Mouse (Mus musculus) cerebellum, postnatal 25 days (tissue): ENCODE results near the gene Lpcat1.

Experiments
- DNase-seq, 2 experiments: peaks; one replicate each; pipeline ENCODE4 v3.0.0; 2021; ENCODE audit warnings: mixed read lengths in 2 of 2

Lpcat1 gene

GRCm38 (mm10) chr13:73467034-73467420, at the start of gene Lpcat1:
Lpcat1 (plus strand) TSS chr13:73467197.
- DNase-seq: peak; percentile 94 to 97

DNA sequence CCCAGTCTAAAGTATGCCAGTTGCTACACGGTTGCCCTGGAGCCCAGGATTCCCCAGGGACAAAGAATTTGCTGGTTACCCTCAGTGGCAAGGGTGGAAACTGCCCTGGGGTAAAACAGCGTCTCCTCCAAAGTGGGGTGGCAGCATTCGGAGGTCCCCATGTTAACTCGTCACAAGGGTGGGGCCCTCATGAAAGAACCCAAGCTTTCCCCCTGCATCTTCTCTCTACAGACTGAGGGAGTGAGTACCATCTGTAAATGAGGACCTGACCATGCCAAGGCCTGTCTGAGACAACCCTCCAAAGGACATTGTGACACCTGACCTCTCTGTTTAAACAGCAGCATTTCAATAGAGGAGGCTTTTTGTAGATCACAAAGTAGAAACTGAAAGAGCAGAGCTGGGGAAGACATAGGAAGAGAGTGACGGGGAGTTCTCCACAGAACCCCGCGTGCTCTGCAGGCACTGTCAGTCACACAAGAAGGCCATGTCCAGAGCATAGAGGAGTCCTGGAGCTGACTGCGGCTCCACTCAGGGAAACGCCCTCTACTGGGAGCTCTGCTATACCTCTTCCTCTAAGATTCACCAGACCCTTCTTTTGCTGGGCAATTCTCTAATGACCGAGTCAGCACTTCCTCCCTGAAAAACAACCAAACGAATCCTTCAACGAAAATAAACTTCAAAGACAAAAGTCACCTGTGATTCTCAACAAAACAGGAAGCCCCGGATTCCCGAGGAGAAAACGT, 49.3 kb upstream of the Lpcat1 start:
- DNase-seq: peak in 1 of 2 experiments; percentile 27

DNA sequence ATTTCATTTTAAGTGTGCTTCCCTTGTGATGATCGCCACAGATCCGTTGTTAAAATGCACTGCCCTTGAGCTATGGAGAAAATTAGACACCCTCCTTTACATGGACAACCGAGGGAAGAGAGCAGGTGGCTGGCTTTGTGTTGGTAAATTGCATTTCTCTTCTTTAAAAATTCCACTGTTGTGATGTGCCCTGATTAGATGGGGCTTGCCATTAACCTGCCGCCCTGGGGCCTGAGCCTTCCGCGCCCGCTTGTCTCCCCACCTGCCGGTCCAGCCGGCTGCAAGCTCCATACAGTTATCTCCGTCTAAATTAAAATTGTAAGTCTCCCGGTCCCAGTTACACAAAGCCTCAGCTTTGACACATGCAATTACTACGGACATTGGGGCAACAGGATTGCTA, 48.7 kb upstream of the Lpcat1 start:
- peak in 1 of 2 experiments; percentile 22 for DNase-seq

DNA sequence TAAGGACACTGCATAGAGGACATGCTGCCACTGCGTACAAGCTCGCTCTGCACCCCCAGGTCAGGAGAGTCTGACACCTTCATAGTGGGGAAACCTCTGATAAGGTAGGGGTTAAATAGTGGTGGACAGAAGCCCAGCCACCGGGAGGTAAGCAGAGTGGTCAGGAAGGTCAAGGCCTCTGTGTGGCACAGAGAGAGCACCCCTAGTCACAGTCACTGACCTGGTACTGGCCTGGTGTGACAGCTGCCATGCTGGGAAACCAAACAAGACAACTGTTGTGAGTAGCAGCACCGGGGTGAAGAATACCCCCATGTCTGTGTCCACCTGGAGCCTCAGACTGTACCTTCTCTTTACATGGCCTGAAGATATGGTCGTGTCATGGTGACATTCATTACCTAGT, 47.8 kb upstream of the Lpcat1 start:
- no peak for DNase-seq

GRCm38 (mm10) chr13:73423043-73423442, 44.0 kb upstream of the Lpcat1 start:
- no peak for DNase-seq

GRCm38 (mm10) chr13:73425035-73425434, 42.0 kb upstream of the Lpcat1 start:
- no peak for DNase-seq

DNA sequence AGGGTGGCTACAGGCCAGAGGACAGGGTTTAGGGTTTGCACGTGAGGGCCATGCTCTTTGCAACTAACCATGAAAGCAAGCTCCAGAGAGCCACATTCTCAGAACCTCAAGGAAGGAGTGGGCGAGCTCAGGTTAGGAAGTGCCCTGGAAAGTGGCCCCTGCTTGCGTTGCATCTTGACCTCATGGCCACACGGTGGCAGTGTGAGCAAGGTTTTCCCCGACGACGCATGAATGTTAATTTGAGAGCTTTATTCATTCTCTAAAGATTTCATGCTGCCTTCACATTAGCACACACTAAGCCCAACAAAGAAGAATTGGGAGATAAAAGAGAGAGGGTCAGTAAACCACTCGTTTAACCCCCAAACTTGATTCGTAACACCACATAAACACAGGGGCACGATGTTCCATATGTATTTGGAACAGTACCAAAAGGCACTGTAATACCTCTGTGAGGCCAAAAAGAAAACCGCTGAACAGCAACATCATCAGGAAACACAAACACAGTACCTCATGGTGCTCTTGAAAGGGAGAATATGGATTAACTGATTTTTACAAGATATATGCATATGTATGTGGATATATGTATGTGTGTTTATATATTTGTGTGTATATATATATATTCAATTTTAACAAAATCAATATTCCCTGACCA, 41.0 kb upstream of the Lpcat1 start:
- DNase-seq: peak; percentile 78 to 81

DNA sequence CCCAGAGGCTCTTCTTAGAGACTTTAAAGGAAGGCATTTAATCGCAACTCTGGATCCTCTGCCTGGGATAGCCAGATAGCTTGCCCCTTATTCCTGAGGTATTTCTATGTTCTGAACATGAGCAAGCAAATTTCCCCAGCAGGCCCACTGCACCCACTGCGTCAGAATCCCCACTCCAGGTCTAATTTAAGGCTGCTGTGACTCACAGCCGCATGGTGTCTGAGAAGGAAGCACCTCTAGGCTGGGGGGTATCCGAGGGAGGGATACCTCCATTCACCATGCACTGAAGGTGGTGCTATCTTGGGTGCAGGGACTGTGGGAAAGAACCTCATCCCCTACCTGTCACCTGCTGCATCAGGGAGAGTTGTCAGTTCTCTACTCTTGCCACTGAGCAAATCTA, 40.4 kb upstream of the Lpcat1 start:
- DNase-seq: no peak

GRCm38 (mm10) chr13:73429605-73430321, 37.2 kb upstream of the Lpcat1 start:
- no peak for DNase-seq

GRCm38 (mm10) chr13:73432466-73433149, 34.4 kb upstream of the Lpcat1 start:
- DNase-seq: no peak

- no peak for DNase-seq
These were observed 33.1 kb upstream of the Lpcat1 start for GRCm38 (mm10) chr13:73433681-73434535.

GRCm38 (mm10) chr13:73434687-73435086, 32.3 kb upstream of the Lpcat1 start:
- DNase-seq: no peak

GRCm38 (mm10) chr13:73435662-73436061, 31.3 kb upstream of the Lpcat1 start:
- DNase-seq: no peak

DNA sequence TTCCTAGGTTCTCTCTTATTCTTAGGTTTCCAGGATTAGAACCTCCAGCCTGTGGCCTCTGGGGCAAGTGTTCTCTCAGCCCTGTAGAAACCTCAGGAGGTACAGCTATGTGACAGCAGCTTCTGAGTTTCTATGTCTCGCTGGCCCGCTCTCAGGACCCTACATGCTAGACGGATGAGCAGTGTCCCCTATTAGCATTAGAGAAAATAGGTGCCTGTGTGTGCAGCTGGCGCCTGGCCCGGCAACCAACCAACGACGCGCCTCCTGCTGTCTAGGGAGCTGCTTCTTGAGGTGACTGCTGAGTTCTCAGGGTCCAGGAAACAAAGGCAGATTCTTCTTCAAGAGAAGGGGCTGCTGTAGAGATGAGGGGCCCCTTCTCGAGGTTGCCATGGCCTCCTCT, 27.9 kb upstream of the Lpcat1 start:
- no peak for DNase-seq

GRCm38 (mm10) chr13:73441032-73441431, 26.0 kb upstream of the Lpcat1 start:
- no peak for DNase-seq

GRCm38 (mm10) chr13:73441686-73442085, 25.3 kb upstream of the Lpcat1 start:
- DNase-seq: no peak

- no peak for DNase-seq
These were observed 24.6 kb upstream of the Lpcat1 start for GRCm38 (mm10) chr13:73442431-73442830.

DNA sequence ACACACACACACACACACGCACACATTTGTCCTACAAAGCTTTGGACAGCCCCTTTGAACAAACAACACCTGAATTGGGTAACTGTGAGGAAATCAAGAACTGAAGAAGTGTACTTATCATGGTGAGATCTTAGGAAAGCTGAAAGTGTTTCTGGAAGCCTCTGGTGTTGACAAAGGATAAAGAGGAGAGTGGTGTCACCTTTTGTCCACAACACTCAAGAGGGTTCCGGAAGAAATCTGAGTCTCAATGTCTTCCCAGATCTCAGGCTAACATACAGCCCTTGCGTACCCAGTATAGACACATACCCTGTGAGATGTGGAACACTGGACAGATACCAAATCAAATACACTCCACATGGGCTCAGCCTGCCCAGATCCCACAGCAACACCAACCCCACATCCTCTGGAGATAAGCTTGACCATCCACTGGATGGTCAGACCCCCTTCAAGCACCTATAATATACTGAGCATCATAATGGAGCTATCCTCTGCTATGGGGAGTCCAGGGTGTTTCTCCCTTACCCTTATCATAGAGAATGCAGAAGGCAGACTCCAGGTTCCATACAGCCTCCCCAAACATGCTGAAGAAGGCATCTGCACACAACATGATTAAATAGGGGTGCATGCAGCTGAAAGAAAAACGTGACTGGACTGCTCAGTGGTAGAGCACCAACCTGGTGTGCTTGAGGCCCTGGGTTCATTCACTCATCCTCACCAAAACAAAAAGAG, 23.7 kb upstream of the Lpcat1 start:
- no peak for DNase-seq

DNA sequence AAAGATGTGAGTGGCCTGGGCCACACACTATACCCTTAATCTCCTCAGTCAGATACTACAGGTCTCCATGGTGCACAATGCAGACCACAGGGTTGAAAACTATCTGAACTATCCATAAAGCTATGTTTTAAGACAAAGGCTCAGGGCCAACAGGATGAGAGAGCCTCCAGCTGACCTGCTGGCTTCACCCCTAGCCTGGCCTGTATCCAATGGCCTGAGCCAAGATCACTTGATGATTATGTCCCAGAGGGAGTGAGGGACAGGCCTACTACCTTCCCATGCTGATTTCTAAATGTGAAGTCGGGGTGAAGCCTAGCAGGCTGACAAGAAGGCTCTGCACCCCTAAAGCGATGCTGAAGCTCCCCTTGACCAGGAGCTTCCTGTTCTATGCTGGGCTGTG, 21.9 kb upstream of the Lpcat1 start:
- DNase-seq: peak; percentile 46 to 67

- DNase-seq: no peak
These were observed 20.9 kb upstream of the Lpcat1 start for GRCm38 (mm10) chr13:73446076-73446475.

GRCm38 (mm10) chr13:73446494-73446893, 20.5 kb upstream of the Lpcat1 start:
- DNase-seq: peak; percentile 13 to 21

- peak; percentile 43 to 69 for DNase-seq
These were observed 20.1 kb upstream of the Lpcat1 start for GRCm38 (mm10) chr13:73446943-73447342.
